Mouse (Mus musculus): Measurements from ENCODE around the gene Tmcc3.

DNA sequence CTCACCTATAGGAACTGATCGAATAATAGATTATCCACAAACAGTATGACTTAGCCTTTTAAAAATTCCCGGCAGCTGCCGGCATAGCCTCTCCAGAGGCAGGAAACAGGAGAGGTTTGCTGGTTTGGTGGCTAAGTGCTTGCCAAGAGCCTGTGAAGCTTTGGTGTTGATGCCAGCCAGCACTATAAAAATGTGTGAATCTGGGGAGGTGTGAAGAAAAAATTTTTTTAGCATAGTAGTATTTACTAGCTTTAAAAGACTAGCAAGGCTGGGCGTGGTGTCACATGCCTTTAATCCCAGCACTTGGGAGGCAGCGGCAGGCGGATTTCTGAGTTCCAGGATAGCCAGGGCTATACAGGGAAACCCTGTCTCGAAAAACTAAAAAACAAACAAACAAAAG lies 31.8 kb downstream of the Tmcc3 start:
- TF ChIP-seq CTCF (IDR thresholded peaks at IDR 0.05) (no peak), EP300 (IDR thresholded peaks at IDR 0.05) (no peak)
